22 mouse cellular contexts compared by ENCODE assay signal in the genomic region with DNA sequence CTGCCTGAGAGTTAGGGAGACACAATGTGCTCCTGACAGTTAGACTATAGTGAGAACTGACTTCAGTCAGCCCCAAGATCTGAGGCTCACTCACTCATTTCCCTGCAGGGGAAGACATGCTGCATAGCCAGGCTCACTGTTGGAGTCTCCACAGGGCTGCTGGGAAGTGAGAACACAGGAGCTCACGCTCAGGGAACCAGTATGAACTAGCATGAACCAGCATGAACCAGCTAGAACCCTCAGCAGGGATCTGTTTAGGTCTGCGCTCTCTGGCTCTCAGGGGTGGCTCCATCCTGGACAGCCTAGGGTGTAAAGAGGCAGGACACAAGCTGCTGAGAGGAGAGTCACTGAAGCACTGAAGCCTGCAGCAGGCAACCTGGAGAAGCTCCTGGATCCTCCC.
DNase-seq lines count a peak whose midpoint lies in the region; ATAC-seq lines count a peak whose summit lies in the region.
"Had no signal": no experiment of that assay in that cellular context is flagged by ENCODE, and none has a peak within 500 bp of the region (broad histone marks: within the 10 kb centered on the region; RNA-seq: fewer than 3 reads in every experiment).

No protein-coding gene starts in this region.

- no peaks in the 10 kb centered on the region for H3K4me1 ChIP-seq in kidney, embryonic 16.5 days (ENCODE audit: insufficient read depth, low read length)
- H3K4me1 ChIP-seq in limb, embryonic 10.5 days: no peaks in the 10 kb centered on the region
- H3K4me1 ChIP-seq: forebrain, embryonic 10.5 days; hindbrain, embryonic 10.5 days; hindbrain, embryonic 15.5 days had no signal

- H3K9ac ChIP-seq in kidney, embryonic 16.5 days (replicated peaks; ENCODE audit: low read length): no peak overlapping the region
- H3K9ac ChIP-seq: embryonic facial prominence, embryonic 15.5 days; heart, embryonic 15.5 days; hindbrain, embryonic 15.5 days had no signal

- no peaks in the 10 kb centered on the region for H3K9me3 ChIP-seq in kidney, embryonic 16.5 days (ENCODE audit: low read length)
- no peaks in the 10 kb centered on the region for H3K9me3 ChIP-seq in limb, embryonic 10.5 days (replicated peaks)
- H3K9me3 ChIP-seq: embryonic facial prominence, embryonic 15.5 days; forebrain, embryonic 10.5 days; heart, embryonic 15.5 days; hindbrain, embryonic 10.5 days; hindbrain, embryonic 15.5 days had no signal

- WGBS in kidney, embryonic 16.5 days: 81% methylated on average over 2 of the region's 2 CpGs
- WGBS in limb, embryonic 10.5 days: 67% methylated on average over 2 of the region's 2 CpGs

- H3K27ac ChIP-seq in kidney, embryonic 16.5 days (ENCODE audit: low read length): no peak overlapping the region
- no peak overlapping the region for H3K27ac ChIP-seq in limb, embryonic 10.5 days
- H3K27ac ChIP-seq: embryonic facial prominence, embryonic 15.5 days; forebrain, embryonic 10.5 days; heart, adult 2 months; heart, embryonic 15.5 days; hindbrain, embryonic 10.5 days; hindbrain, embryonic 15.5 days had no signal

- H3K27me3 ChIP-seq in kidney, embryonic 16.5 days (ENCODE audit: insufficient read depth, low read length): no peaks in the 10 kb centered on the region
- H3K27me3 ChIP-seq in limb, embryonic 10.5 days (ENCODE audit: low read depth, poor library complexity, severe bottlenecking): no peaks in the 10 kb centered on the region
- H3K27me3 ChIP-seq: embryonic facial prominence, embryonic 15.5 days; heart, embryonic 15.5 days; hindbrain, embryonic 15.5 days had no signal

- peak; percentile 79; the same call in 1 of the 2 replicates for ATAC-seq in kidney, embryonic 16.5 days (ENCODE audit: low FRiP score, low TSS enrichment)
- ATAC-seq: forebrain, embryonic 14.5 days had no signal

- peak; percentile 67 for DNase-seq in heart, adult 11 months
- no peak for DNase-seq in heart, postnatal 25 days (ENCODE audit: low spot score)
- DNase-seq in kidney, adult 11 months: no peak
- DNase-seq in ES-CJ7 (ENCODE audit: low read depth, low spot score) (peak; percentile 76), WW6 (ENCODE audit: low read depth, low spot score) (peak; percentile 5)
- no peak for DNase-seq in limb, embryonic 10.5 days (ENCODE audit: low spot score)
- DNase-seq: adrenal gland, adult 2 months; adrenal gland, postnatal 36 days; cerebellum, adult 2 months; cerebellum, postnatal 10 days; gastrocnemius, postnatal 10 days; heart, adult 2 months; heart, postnatal 14 days had no signal

- H3K36me3 ChIP-seq in kidney, embryonic 16.5 days (ENCODE audit: insufficient read depth, low read length): no peaks in the 10 kb centered on the region
- H3K36me3 ChIP-seq in limb, embryonic 10.5 days: no peaks in the 10 kb centered on the region
- H3K36me3 ChIP-seq: embryonic facial prominence, embryonic 15.5 days; forebrain, embryonic 10.5 days; heart, embryonic 15.5 days; hindbrain, embryonic 10.5 days; hindbrain, embryonic 15.5 days had no signal

- intact Hi-C loops in heart, postnatal 25 days (cut with DNase I): no loop called here

- H3K4me2 ChIP-seq in kidney, embryonic 16.5 days (replicated peaks; ENCODE audit: low read depth, low read length): no peak overlapping the region
- H3K4me2 ChIP-seq: embryonic facial prominence, embryonic 15.5 days; heart, embryonic 11.5 days; heart, embryonic 15.5 days; hindbrain, embryonic 15.5 days had no signal

- H3K4me3 ChIP-seq in kidney, embryonic 16.5 days (ENCODE audit: low read length): no peak overlapping the region
- no peak overlapping the region for H3K4me3 ChIP-seq in limb, embryonic 10.5 days
- H3K4me3 ChIP-seq: embryonic facial prominence, embryonic 15.5 days; erythroblast, embryonic 14.5 days; forebrain, embryonic 10.5 days; heart, adult 2 months; heart, embryonic 15.5 days; hindbrain, embryonic 10.5 days; hindbrain, embryonic 15.5 days had no signal

Comparison
In these comparisons a context has a peak if more than half of its experiments do, and no peak if none do; other contexts are left out.
1. DNase-seq: peak in heart, adult 11 months (single experiment), ES-CJ7 (single experiment) and WW6 (single experiment); none in heart, postnatal 25 days (single experiment), kidney, adult 11 months (single experiment) and limb, embryonic 10.5 days (single experiment).